ENCODE assay signal across 1 mouse cellular context in the genomic region with DNA sequence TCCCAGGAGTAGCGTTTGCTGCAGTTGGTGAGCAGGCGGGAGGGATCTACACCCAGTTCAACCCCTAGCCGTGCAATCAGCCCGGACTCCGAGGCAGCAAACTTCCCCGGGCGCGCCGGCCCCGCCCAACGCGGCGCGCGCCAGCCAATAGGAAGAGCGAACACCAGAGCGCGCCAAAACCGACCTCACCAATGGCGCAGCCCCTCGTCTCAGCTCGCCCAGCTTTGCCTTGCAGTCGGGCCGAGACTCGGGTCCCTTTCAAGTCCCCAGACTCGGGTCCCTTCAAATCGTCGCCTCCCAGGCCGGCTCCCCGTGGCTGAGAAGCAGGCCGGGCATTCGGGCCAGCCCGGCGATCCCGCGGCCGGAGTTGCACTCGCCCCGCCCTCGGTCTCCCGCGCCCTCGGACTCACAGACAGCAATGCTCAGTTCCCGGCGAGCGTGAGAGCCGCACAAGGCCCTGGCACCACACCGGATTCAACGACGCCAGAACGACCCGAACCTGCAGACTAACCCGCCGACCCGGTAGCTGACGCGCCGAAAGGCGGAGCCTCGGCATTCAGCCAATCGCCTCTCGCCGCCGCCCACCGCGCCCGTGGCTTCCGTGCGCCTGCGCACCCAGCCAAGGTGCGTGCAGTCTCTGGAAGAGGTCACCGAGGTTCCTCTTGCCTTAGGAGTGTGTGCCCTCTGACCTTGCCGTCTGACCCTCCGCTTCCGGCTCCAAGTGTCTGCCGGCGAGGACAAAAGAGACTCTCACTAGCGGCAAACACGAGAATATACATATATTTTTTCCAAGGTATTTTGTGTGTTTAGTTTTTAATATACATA.
TF ChIP-seq lines count a peak whose summit lies in the region.

A gene (minus strand): TSS at position 521 of the 825 bp plus-strand sequence.

TF ChIP-seq in CH12.LX, 34 proteins besides CTCF, POLR2A, EP300 and RAD21 (continued from another document):
- peak; percentile 76; the same call in 1 of the 2 replicates for TF ChIP-seq ZMIZ1 (IDR thresholded peaks at IDR 0.05; ENCODE audit: low read depth, low read length)
- TF ChIP-seq ETS1 (conservative IDR thresholded peaks at IDR 0.05; ENCODE audit: low read depth, low read length) = no peak
- no peak; the same call in 1 of the 2 replicates for TF ChIP-seq UBTF (IDR thresholded peaks at IDR 0.05; ENCODE audit: low read depth, low read length)
- TF ChIP-seq JUN (IDR thresholded peaks at IDR 0.05; ENCODE audit: insufficient read depth, low read depth, low read length) = no peak
- TF ChIP-seq MAZ (IDR thresholded peaks at IDR 0.05; ENCODE audit: low read depth, low read length) = peak; percentile 61; the same call in 1 of the 2 replicates
- no peak for TF ChIP-seq ZKSCAN1 (IDR thresholded peaks at IDR 0.05; ENCODE audit: borderline replicate concordance, low read depth, low read length)
- TF ChIP-seq MEF2A (IDR thresholded peaks at IDR 0.05; ENCODE audit: borderline replicate concordance, low read depth, low read length) = no peak
- no peak for TF ChIP-seq GABPA (IDR thresholded peaks at IDR 0.05; ENCODE audit: insufficient replicate concordance, low read depth, low read length)
- TF ChIP-seq CHD1 (IDR thresholded peaks at IDR 0.05; ENCODE audit: low read depth, low read length) = 0 out of 2 replicates have a peak, but pooled peaks have one; percentile 21
- peak; percentile 74 for TF ChIP-seq HCFC1 (IDR thresholded peaks at IDR 0.05; ENCODE audit: low read depth, low read length)
- no peak for TF ChIP-seq ZNF384 (IDR thresholded peaks at IDR 0.05; ENCODE audit: low read depth, low read length)
- no peak for TF ChIP-seq USF2 (conservative IDR thresholded peaks at IDR 0.05; ENCODE audit: low read depth, low read length)
- peak; percentile 97 for TF ChIP-seq E2F4 (IDR thresholded peaks at IDR 0.05; ENCODE audit: insufficient replicate concordance, low read depth, low read length)
- peak; percentile 54; the same call in 1 of the 2 replicates for TF ChIP-seq MXI1 (IDR thresholded peaks at IDR 0.05; ENCODE audit: low read depth, low read length)
- TF ChIP-seq JUND (conservative IDR thresholded peaks at IDR 0.05; ENCODE audit: low read depth, low read length) = no peak
- peak; percentile 37; the same call in 1 of the 2 replicates for TF ChIP-seq KAT2A (IDR thresholded peaks at IDR 0.05; ENCODE audit: insufficient replicate concordance, low read length)
- TF ChIP-seq PAX5 (IDR thresholded peaks at IDR 0.05; ENCODE audit: low read length) = no peak
- TF ChIP-seq IRF4 (IDR thresholded peaks at IDR 0.05; ENCODE audit: low read depth, low read length) = 0 out of 2 replicates have a peak, but pooled peaks have one; percentile 4
- no peak for TF ChIP-seq MYC (IDR thresholded peaks at IDR 0.05; ENCODE audit: low read depth, low read length)
- TF ChIP-seq MAX (IDR thresholded peaks at IDR 0.05; ENCODE audit: low read length) = peak; percentile 25; the same call in 1 of the 2 replicates
- TF ChIP-seq USF1 (IDR thresholded peaks at IDR 0.05; ENCODE audit: low read depth, low read length) = no peak
- TF ChIP-seq BHLHE40 (IDR thresholded peaks at IDR 0.05; ENCODE audit: low read depth, low read length) = no peak
- TF ChIP-seq SMC3 (IDR thresholded peaks at IDR 0.05; ENCODE audit: low read depth, low read length) = peak; percentile 27
- TF ChIP-seq TBP (conservative IDR thresholded peaks at IDR 0.05; ENCODE audit: low read depth, low read length) = 0 out of 2 replicates have a peak, but pooled peaks have one; percentile 57
- TF ChIP-seq TCF12 (IDR thresholded peaks at IDR 0.05; ENCODE audit: low read depth, low read length) = peak; percentile 72
- peak; percentile 58; the same call in 1 of the 2 replicates for TF ChIP-seq CHD2 (IDR thresholded peaks at IDR 0.05; ENCODE audit: low read length)
- no peak for TF ChIP-seq MAFK (IDR thresholded peaks at IDR 0.05; ENCODE audit: insufficient replicate concordance, low read length)
- peak; percentile 77 for TF ChIP-seq ELF1 (IDR thresholded peaks at IDR 0.05; ENCODE audit: low read depth, low read length)
- TF ChIP-seq ZC3H11A (IDR thresholded peaks at IDR 0.05; ENCODE audit: low read depth, low read length) = no peak
- peak; percentile 99 for TF ChIP-seq NRF1 (IDR thresholded peaks at IDR 0.05; ENCODE audit: low read depth, low read length)
- TF ChIP-seq NELFE (IDR thresholded peaks at IDR 0.05; ENCODE audit: low read depth, low read length) = peak; percentile 69
